Mouse (Mus musculus) duodenum, adult 2 months (tissue): Measurements from ENCODE around the gene Rd3. TPM values are rescaled to one million over a fixed set of nuclear protein-coding genes. Genes with fewer than 3 reads are reported as not detected.

ENCODE experiments used
- polyA plus RNA-seq: library from polyadenylated mRNA; depleted of rRNA; stranded (reverse); fragments of >200 nt; gene quantifications from 2 replicates; pipeline ENCODE4 v1.2.3, GENCODE M21; 2012; ENCODE audit warnings: low replicate concordance; rRNA removed

Gene Rd3
- 0.09 and 0.18 TPM in 2 replicates for polyA plus RNA-seq

GRCm38 (mm10) chr1:191977187-191977586 lies at the start of gene Rd3:
Gene Rd3, plus strand, starts transcription at chr1:191977370.

Other genes starting within 250 kb of the Rd3 start
- 2.6 and 3.2 TPM in 2 replicates for gene Nek2, start 155.9 kb upstream of the Rd3 start, polyA plus RNA-seq
- 15.0 and 16.4 TPM in 2 replicates for gene Slc30a1, start 70.6 kb upstream of the Rd3 start, polyA plus RNA-seq
- 2.2 and 4.5 TPM in 2 replicates for gene Traf5, start 115.2 kb downstream of the Rd3 start, polyA plus RNA-seq
- 19.9 and 23.2 TPM in 2 replicates for gene Rcor3, start 160.7 kb downstream of the Rd3 start, polyA plus RNA-seq
- 0.11 and 0.14 TPM in 2 replicates for gene Kcnh1, start 213.4 kb downstream of the Rd3 start, polyA plus RNA-seq